Mouse (Mus musculus) hindbrain, embryonic 10.5 days (tissue): ENCODE results near the gene Gnb1. TPM values are rescaled to one million over a fixed set of nuclear protein-coding genes. Genes with fewer than 3 reads are reported as not detected.

Source experiments
- DNase-seq: peaks from one replicate; pipeline ENCODE4 v3.0.0-alpha.2; 2017; ENCODE audit warnings: low spot score
- H3K27ac ChIP-seq: fragments of 300-500 bp; sonication (generic); 2 replicates; pipeline ENCODE4 v1.5.1; 2016; ENCODE audit warnings: mild to moderate bottlenecking, moderate library complexity
- H3K27me3 ChIP-seq: fragments of 300-500 bp; sonication (generic); 2 replicates; pipeline ENCODE4 v1.6.1; 2016; ENCODE audit warnings: mild to moderate bottlenecking; ENCODE audit not compliant: poor library complexity, insufficient read depth, severe bottlenecking
- H3K36me3 ChIP-seq: fragments of 300-500 bp; sonication (generic); 2 replicates; pipeline ENCODE4 v1.6.1; 2016; ENCODE audit warnings: mild to moderate bottlenecking, moderate library complexity
- H3K4me1 ChIP-seq: fragments of 300-500 bp; sonication (generic); replicated peaks from 2 replicates; pipeline ENCODE4 v1.6.1; 2016; ENCODE audit warnings: mild to moderate bottlenecking
- H3K4me3 ChIP-seq: fragments of 300-500 bp; sonication (generic); 2 replicates; pipeline ENCODE4 v1.5.1; 2016; ENCODE audit warnings: mild to moderate bottlenecking, moderate library complexity
- H3K9me3 ChIP-seq: fragments of 300-500 bp; sonication (generic); 2 replicates; pipeline ENCODE4 v1.6.1; 2016; ENCODE audit warnings: mild to moderate bottlenecking, moderate library complexity
- WGBS: fragments of 180-500 bp; shearing (Covaris S2); methylation state at CpG from one replicate; pipeline ENCODE4 v1.1.7; 2016; 5-methylcytosine and 5-hydroxymethylcytosine counted together
- polyA plus RNA-seq: library from polyadenylated mRNA; unstranded; fragments of >200 nt; fragmentation: Nextera tagmentation; extraction: Ambion mirVana; gene quantifications from 2 replicates; pipeline ENCODE4 v1.2.1, GENCODE M21; 2016

Gene Gnb1
- polyA plus RNA-seq, 1 experiment from 2014 or later, result 670 TPM

DNA sequence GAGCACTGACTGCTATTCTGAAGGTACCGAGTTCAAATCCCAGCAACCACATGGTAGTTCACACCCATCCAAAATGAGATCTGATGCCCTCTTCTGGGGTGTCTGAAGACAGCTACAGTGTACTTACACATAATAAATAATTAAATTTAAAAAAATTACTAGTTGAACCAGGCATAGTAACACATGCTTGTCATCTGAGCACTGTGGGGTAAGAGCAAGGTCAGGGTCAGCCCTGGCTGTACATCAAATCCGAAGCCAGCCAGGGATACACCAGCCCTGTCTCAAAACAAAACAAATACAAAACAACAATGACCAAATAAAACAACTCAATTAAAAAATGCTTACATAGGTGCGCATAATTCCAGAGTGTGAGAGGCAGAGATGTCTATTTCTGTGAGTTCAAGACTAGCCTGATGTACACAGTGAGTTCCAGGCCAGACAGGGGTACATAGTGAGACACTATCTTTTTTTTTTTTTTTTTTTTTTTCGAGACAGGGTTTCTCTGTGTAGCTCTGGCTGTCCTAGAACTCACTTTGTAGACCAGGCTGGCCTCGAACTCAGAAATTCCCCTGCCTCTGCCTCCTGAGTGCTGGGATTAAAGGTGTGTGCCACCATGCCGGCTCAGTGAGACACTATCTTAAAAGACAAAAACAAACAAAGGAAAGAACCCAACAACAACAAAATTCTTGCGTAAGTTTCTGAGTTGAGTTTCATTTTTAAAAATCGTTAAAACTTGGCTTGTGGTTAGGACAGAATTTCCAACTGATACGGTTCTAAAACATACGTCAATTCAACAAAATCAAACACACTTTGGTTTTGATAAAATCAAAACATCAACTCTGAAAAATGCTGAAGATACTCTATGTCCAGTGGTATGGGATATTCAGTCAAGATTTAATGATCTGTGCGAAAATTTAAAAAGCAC is 109.0 kb downstream of the Gnb1 start:
- peaks cover 27% of the 10 kb centered on the region for H3K36me3 ChIP-seq
- WGBS, result 90% methylated on average over 11 of the region's 11 CpGs
- H3K9me3 ChIP-seq, result no peaks in the 10 kb centered on the region
- no peak for DNase-seq
- peak overlapping the region; percentile 100 for H3K27ac ChIP-seq
- H3K4me3 ChIP-seq, result peak overlapping the region; percentile 97
- H3K4me1 ChIP-seq, result peaks cover 27% of the 10 kb centered on the region
- H3K27me3 ChIP-seq, result no peaks in the 10 kb centered on the region

GRCm38 (mm10) chr4:155601091-155601996 is 110.2 kb downstream of the Gnb1 start, which contains the start of gene Slc35e2:
Gene Slc35e2, plus strand, starts transcription at chr4:155601416.
- peak within 1 kb of the TSS; percentile 100 for H3K27ac ChIP-seq
- H3K4me1 ChIP-seq, result peaks cover 27% of the 10 kb centered on the region
- peaks cover 39% of the 10 kb centered on the region for H3K36me3 ChIP-seq
- peak within 1 kb of the TSS; percentile 97 for H3K4me3 ChIP-seq
- peak; percentile 97 for DNase-seq
- WGBS, result under 1% methylated on average over 65 of the region's 65 CpGs
- no peaks in the 10 kb centered on the region for H3K27me3 ChIP-seq
- H3K9me3 ChIP-seq, result no peaks in the 10 kb centered on the region

DNA sequence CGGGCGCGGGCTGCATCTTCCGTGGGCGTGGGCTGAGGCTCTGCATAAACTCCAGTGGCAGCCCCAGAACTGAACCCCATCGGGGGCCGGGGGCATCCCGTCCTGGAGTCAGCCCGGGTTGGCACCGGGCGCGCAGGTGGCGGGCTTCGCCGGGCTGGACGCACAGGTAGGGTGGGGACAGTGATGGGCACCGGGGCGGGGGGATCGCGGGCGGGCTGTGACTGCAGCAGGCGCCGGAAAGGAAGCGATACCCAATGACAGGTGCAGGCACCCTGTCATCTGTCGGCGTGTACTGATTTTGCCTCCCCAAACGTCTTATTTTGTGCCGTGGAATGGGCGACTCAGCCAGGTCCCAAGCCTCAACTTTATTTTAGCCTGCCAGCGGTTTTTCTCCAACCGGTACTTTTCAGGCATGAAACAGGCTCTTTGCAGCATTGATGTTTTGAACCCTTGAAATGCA is 110.9 kb downstream of the Gnb1 start:
- H3K36me3 ChIP-seq, result peaks cover 45% of the 10 kb centered on the region
- 2% methylated on average over 31 of the region's 31 CpGs for WGBS
- H3K4me3 ChIP-seq, result peak overlapping the region; percentile 97
- no peak for DNase-seq
- peak overlapping the region; percentile 100 for H3K27ac ChIP-seq
- no peaks in the 10 kb centered on the region for H3K9me3 ChIP-seq
- no peaks in the 10 kb centered on the region for H3K27me3 ChIP-seq
- peaks cover 24% of the 10 kb centered on the region for H3K4me1 ChIP-seq

DNA sequence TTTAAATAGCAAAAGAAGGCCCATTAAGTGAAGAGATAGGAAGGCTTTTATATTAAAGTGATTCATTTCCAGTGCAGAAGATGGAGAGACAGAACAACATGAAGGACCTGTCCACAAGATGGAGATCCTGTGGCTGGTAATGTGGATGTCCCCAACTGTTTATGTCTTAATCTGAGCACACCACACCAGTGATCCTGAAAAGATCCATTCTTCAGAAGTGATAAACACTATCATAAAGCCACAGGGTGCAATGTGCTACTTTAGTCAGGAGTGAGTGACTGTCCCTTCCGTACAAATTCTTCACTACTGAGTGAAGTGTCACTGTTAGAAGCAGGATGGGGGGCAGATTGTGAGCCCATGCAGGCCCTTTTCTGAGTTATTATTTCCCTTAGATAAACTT is 111.6 kb downstream of the Gnb1 start:
- Histone ChIP-seq H3K27ac (no peak overlapping the region), H3K36me3 (peaks cover 51% of the 10 kb centered on the region), H3K4me1 (peaks cover 24% of the 10 kb centered on the region), H3K4me3 (peak overlapping the region; percentile 97), H3K9me3 (no peaks in the 10 kb centered on the region), H3K27me3 (no peaks in the 10 kb centered on the region)
- no peak for DNase-seq
- 96% methylated on average over 1 of the region's 1 CpGs for WGBS

- H3K9me3 ChIP-seq, result no peaks in the 10 kb centered on the region
- 96% methylated on average over 6 of the region's 6 CpGs for WGBS
- peaks cover 51% of the 10 kb centered on the region for H3K36me3 ChIP-seq
- peaks cover 20% of the 10 kb centered on the region for H3K4me1 ChIP-seq
- no peak for DNase-seq
- no peaks in the 10 kb centered on the region for H3K27me3 ChIP-seq
- H3K4me3 ChIP-seq, result no peak overlapping the region
- no peak overlapping the region for H3K27ac ChIP-seq
Observed at GRCm38 (mm10) chr4:155603801-155604200, 112.6 kb downstream of the Gnb1 start.

DNA sequence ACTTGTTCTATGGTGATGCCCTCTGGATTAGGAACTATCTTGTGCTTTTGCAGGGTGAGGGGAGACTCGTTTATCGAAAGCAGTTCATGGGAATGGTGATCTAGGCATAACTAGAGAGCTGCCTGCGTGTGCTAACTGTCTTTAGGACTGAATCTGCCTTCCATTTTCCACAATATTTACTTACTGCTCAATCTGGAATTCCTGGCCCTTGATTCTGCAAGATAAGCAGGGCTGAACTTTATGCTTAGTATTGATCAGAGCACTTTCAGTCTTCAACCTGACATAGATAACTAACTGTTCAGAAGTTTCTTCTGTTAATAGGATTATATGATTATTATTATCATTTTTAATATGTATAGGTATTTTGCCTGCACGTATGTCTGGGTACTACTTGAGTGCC is 114.0 kb downstream of the Gnb1 start:
- Histone ChIP-seq H3K9me3 (no peaks in the 10 kb centered on the region), H3K27me3 (no peaks in the 10 kb centered on the region), H3K4me3 (no peak overlapping the region), H3K27ac (no peak overlapping the region), H3K36me3 (peaks cover 62% of the 10 kb centered on the region), H3K4me1 (peaks cover 19% of the 10 kb centered on the region)
- WGBS, result 90% methylated on average over 4 of the region's 4 CpGs
- no peak for DNase-seq

DNA sequence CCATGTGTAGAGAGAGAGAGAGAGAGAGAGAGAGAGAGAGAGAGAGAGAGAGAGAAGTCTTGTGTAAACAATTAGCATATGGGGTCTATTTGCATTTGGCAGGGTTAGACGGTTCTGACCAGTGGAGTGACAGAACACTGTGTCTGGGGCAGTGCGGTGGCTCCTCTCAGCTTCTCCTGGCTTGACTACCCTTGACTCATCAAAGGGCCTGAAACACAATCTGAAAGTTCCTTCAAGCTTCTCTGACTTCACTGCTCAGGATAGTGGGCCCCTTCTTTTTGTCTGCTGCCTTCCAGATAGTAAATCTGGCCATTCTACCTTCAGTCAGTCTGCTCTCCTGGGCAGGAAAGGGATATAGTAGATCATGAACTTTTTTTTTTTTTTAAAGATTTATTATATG is 115.7 kb downstream of the Gnb1 start:
- no peak overlapping the region for H3K27ac ChIP-seq
- no peak for DNase-seq
- H3K27me3 ChIP-seq, result no peaks in the 10 kb centered on the region
- peaks cover 15% of the 10 kb centered on the region for H3K4me1 ChIP-seq
- no peaks in the 10 kb centered on the region for H3K9me3 ChIP-seq
- WGBS, result 88% methylated on average over 2 of the region's 2 CpGs
- peaks cover 76% of the 10 kb centered on the region for H3K36me3 ChIP-seq
- H3K4me3 ChIP-seq, result no peak overlapping the region

Other genes with a start within 250 kb of the Gnb1 start
- gene Faap20, start 241.6 kb upstream of the Gnb1 start, polyA plus RNA-seq, result 115 and 118 TPM in 2 replicates
- gene Prkcz, start 130.0 kb upstream of the Gnb1 start, polyA plus RNA-seq, result 14.9 and 19.3 TPM in 2 replicates
- not detected in 2 replicates for gene Gabrd, start 93.2 kb upstream of the Gnb1 start, polyA plus RNA-seq
- gene Cfap74, start 82.2 kb upstream of the Gnb1 start, polyA plus RNA-seq, result 6.7 and 7.4 TPM in 2 replicates
- gene Tmem52, start 22.2 kb upstream of the Gnb1 start, polyA plus RNA-seq, result 0.22 TPM in 1 of 2 replicates, not detected in the other
- 102 and 107 TPM in 2 replicates for gene Nadk, start 71.0 kb downstream of the Gnb1 start, polyA plus RNA-seq
- gene Slc35e2, start 110.1 kb downstream of the Gnb1 start, polyA plus RNA-seq, result 12.0 and 13.4 TPM in 2 replicates
- gene Cdk11b, start 133.5 kb downstream of the Gnb1 start, polyA plus RNA-seq, result 61.2 and 76.9 TPM in 2 replicates
- gene Gm10563, start 154.0 kb downstream of the Gnb1 start, polyA plus RNA-seq, result not detected in 2 replicates
- gene Mmp23, start 162.0 kb downstream of the Gnb1 start, polyA plus RNA-seq, result 4.2 and 4.4 TPM in 2 replicates
- 19.5 and 21.8 TPM in 2 replicates for gene Mib2, start 177.8 kb downstream of the Gnb1 start, polyA plus RNA-seq
- gene Fndc10, start 203.0 kb downstream of the Gnb1 start, polyA plus RNA-seq, result 0.72 and 1.8 TPM in 2 replicates
- gene Ssu72, start 213.4 kb downstream of the Gnb1 start, polyA plus RNA-seq, result 162 and 175 TPM in 2 replicates
- gene Tmem240, start 243.4 kb downstream of the Gnb1 start, polyA plus RNA-seq, result 0.85 and 1.6 TPM in 2 replicates